Mouse (Mus musculus) bone marrow, adult 2 months (tissue): Measurements from ENCODE around the gene Zfp644.

Source experiments
- CTCF ChIP-seq: fragments of 200-500 bp; IDR thresholded peaks from 2 replicates; pipeline ENCODE4 v1.5.1; 2011; ENCODE audit warnings: low read length, control low read depth; ENCODE audit not compliant: control insufficient read depth, insufficient read depth
- POLR2A ChIP-seq: fragments of 200-500 bp; IDR thresholded peaks from 2 replicates; pipeline ENCODE4 v1.6.1; 2011; ENCODE audit warnings: low read depth, mild to moderate bottlenecking, control low read depth, low read length, borderline replicate concordance; ENCODE audit not compliant: control insufficient read depth

DNA sequence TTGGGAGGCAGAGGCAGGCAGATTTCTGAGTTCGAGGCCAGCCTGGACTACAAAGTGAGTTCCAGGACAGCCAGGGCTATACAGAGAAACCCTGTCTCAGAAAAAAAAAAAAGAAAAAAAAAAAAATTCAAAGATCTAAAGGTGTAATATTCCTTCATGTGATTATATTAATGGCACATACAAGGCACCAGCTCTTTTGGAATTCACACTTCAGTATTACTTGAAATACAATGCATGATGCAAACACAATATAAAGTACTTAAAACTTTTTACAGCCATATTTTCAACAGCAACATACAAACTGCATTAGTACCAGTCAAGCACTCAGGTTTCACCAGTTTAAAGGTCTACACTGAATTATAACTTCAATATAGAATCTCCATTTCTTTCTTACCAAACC lies 2.4 kb downstream of the Zfp644 start:
- TF ChIP-seq CTCF (no peak), POLR2A (no peak)
